Mouse (Mus musculus) monocyte, adult 2 months (primary cell): Measurements from ENCODE around the gene Vmn2r15.

Source experiments
- DNase-seq, 2 experiments: peaks; one replicate each; pipeline ENCODE4 v3.0.0; 2022; ENCODE audit warnings: low spot score in 2 of 2, low read depth in 1 of 2

Vmn2r15 gene

DNA sequence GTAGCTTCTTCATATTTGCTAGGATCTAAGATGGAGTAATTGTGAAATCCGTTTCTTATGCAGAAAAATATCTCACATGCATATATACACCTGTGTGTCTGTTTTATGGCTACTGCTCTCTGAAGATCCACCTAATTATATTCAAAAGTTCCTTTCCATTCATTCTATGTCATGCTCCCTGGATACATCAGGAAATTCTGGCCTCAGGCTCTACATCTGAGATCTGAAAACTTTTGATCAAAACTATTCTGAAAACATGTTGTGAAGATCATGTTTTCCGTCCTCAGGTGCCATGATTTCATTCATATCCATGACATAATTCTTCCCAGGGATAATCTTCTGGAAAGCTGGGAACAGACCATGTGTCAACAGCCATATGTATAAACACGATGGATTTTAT, at the start of gene Vmn2r15:
TSS of gene Vmn2r15 (minus strand) at position 101 of the 400 bp plus-strand sequence.
- no peak for DNase-seq

DNA sequence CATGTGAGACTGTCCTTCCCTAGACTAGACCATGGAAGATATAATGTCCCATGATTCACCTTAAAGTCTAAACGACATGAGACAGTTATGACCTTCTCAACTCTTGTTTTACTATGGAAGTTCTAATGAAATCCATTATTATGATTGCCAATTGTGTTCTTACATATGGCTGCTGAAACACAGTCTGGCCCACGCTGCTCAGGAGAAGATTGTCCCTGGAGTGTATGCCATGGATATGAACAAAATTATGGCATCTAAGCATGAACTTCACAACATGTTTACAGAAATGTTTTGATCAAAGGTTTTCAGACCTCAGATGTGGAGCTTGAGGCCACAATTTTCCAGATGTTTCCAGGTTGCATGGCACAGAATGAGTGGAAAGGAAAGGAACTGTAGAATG, 32.4 kb upstream of the Vmn2r15 start, which contains the start of gene Vmn2r16:
TSS of gene Vmn2r16 (plus strand) at position 301 of the 400 bp plus-strand sequence.
- no peak for DNase-seq

DNA sequence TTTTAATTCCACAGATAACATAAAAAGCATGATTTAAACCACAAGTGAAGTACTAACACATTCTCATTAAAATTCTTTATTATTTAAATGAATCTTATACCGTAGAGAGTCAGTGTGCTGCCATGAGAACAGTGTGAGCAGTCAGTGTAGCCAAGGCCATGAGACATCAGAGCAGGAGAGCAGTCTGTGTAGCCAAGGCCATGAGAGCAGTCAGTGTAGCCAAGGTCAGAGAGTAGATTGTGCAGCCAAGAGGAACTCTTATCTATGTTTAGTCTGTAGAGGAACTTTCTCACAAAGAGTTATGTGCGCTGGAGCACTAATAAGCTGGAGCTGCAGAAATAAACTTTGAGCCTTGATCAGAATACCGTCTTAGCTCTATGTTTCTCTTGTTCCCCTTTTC, 2.8 kb downstream of the Vmn2r15 start:
- DNase-seq: no peak
